Mouse (Mus musculus): ENCODE results near the gene Cdk5rap1.

Cdk5rap1 gene

DNA sequence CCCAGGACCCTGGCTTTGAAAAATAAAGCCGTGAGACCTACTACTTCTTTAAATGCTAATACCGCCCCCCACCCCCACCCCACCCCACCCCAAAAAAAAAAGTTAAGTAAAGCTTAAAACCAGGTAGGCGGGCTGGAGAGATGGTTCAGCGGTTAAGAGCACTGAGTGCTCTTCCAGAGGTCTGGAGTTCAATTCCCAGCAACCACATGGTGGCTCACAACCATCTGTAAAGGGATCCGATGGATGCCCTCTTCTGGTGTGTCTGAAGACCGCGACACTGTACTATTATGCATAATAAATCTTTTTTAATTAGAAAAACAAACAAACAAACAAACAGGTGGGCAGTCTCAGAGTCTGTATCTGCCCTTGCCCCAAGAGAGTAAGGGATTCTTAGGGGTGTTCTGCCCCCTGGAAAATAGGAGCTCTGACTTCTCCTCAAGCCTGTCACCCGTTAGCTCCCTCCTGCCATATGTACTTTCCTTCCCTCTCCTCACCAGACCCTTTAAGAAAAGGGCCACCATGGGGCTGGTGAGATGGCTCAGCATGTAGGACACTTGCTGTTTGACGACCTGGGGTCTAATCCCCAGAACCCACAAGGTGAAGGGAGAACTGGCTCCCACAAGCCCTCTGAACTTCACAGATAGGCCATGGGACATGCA, at the start of gene Cdk5rap1:
Cdk5rap1 (minus strand) TSS at position 169 of the 659 bp plus-strand sequence.
- no peak for DNase-seq

DNA sequence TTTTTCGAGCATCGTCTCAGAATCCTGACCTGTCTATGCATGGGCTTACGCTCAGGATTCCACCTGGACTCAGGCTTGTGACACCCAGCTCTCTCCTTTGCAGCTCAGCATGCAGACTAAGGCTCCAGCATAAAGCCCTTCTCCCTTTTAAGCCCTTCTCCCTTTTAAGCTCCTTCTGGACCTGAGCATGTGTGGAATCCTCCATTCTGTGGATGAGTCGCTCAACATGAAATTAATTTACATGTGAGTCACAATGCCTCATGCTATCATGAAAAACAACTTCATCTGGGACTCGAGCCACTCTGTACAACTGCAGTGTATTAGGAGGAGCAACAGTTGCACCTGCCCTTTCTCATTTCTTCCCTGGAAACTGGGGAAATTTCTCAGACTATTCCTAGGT, 49.4 kb upstream of the Cdk5rap1 start:
- no peak for DNase-seq

DNA sequence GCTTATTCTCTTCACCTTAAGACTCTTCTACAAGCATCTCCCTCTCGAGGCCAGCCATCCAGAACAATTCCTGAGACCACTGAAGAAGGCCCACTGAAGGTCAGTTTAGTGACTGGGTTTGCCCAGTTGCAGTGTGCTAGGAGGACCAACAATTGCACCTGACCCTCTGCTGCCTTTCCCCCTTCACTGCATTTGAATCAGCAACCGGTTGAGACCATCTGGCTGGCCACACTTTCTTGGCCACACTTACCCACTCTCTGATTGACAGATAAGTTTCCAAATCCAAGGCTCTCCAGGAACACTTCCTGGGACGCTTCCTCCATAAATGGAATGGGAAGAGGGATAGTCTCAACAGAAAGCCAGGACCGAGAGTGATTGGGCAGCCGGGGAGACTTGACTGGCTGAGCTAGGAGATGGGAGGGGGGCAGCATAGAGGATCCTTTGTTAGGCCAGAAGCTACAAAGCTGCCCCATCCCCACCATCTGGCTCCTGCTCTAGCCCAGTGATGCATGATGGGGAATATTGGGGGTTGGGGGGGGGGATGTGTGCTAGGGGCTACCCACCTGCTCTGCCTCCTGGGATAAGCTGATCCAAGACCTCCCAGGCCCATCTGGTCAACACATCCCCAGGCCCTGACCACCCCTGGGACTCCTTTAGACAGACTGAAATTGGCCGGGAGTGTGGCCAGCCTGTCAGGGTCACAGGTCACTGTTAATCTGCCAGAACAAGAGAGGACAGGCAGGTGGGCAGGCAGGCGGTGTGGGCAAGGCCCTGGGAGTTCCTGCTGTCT, 48.3 kb upstream of the Cdk5rap1 start:
- no peak for DNase-seq

DNA sequence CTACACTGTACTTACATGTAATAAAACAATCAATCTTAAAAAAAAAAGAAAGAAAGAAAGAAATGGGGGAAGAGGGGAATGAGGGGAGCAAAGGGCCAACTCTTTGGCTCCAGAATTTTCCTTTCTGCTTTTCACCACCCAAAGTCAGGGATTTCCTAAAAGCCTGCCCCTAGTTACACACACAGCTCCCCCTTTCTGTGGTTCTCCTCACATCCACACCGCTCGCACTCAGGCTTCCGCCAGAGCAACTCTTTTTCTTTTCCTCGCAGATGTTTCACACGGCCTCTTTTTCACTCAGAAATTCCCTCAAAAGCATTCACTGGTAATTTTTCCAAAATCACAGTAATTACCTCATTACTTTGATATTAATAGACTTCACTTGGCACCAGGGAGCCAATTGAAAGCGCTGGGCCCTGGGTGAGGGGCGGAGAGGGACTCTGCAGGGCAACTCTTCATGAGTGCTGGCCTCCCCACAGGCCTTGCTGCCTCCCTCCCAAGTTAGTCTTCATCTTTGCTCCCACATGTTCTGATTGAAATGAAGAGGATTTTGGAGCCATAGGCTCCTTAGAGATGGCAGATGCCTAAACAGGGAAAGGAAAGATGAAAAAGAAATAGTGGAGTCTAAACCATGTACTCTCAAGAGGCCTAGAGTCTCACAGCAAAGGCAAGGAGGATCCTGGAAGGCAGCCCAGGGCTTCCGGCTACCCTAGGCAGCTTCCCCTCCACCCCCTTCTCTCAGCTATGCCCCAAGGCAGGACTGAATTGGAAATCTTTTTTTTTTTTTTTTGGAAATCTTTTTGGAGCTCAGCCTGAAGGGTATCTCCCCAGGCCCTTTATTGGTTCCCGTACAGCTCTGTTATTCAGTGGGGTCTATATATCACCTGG, 47.1 kb upstream of the Cdk5rap1 start:
- DNase-seq: no peak

DNA sequence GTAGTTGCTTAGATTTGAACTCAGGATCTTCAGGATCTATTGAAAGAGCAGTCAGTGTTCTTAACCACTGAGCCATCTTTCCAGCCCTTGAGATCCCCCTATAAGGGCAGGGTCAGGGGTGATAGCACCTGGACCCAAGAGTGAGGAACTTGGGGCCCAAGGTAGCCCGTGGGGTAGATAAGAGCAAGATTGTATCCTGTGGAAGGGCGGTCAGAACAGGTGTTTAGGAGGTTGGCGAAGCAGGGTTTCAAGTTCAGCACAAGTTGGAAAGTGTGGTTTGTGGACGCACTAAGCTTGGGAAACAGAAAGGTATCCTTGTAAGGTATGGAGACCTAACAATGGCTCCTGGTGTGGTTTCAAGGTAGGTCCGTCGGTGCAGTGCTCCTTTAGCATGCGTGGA, 45.2 kb upstream of the Cdk5rap1 start:
- DNase-seq: no peak

DNA sequence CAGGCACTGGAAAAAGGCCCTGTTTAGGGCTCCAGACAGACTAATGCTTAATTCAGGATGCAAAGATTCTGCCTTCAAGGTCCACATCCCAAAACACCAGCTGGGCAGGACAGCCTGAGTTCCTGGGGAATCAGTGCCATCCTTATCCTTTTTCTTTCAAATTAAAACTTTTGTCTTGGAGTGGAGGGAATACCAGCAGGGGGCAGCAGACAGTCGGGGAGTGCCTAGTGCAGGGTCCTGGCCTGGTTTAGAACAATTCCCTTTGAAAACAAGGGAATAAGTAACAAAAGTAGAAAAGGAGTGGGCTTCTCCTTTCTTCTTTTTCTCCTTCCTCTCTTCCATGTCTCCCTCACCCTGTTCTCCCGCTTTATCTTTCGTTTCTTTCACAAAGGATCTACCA, 44.3 kb upstream of the Cdk5rap1 start:
- DNase-seq: peak; percentile 69 to 94

DNA sequence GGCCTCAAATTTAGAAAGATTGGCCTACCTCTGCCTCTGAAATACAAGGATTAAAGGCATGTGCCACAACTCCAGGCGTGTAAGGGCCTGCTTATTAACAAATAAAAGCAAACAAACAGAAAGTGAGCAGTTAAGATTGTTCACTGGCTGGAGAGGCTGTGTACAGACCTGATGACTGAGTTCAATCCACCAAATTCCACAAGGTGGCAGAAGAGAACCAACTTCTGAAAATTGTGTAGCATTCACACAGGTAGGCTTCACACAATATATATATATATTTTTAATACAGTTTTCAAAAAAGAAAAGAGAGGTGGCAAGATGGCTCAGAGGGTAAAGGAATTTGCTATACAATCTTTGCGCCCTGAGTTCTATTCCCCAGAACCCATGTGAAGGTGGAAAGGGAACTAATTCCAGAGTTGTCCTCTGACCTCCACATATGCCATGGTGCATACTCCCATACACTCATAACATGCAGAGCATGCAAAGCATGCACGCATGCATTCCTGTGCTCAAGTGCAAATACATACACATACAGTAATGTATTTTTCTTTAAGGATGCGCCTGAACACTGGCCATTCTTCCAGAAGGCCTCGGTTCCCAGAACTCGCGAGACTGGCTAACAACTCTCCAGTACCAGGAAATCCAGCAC, 39.3 kb upstream of the Cdk5rap1 start:
- DNase-seq: peak; percentile 57 to 70

DNA sequence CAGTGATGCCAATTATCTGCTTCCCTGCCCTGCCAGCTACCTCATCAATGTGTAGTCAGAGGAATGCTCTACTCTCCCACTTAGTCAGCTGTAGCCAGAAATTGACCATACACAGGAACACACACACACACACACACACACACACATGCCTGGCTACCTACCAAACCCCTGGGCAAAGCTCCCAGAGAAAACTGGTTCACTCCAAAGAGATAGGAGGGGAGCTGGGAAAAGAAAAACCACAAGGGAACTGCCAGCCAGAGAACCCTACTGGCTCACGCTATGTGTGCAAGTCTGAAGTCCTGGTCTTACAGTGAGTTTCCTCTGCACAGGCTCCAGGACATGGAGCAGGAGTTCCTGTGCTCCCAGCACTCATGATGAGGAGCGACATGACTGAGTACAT, 37.5 kb upstream of the Cdk5rap1 start:
- DNase-seq: no peak

DNA sequence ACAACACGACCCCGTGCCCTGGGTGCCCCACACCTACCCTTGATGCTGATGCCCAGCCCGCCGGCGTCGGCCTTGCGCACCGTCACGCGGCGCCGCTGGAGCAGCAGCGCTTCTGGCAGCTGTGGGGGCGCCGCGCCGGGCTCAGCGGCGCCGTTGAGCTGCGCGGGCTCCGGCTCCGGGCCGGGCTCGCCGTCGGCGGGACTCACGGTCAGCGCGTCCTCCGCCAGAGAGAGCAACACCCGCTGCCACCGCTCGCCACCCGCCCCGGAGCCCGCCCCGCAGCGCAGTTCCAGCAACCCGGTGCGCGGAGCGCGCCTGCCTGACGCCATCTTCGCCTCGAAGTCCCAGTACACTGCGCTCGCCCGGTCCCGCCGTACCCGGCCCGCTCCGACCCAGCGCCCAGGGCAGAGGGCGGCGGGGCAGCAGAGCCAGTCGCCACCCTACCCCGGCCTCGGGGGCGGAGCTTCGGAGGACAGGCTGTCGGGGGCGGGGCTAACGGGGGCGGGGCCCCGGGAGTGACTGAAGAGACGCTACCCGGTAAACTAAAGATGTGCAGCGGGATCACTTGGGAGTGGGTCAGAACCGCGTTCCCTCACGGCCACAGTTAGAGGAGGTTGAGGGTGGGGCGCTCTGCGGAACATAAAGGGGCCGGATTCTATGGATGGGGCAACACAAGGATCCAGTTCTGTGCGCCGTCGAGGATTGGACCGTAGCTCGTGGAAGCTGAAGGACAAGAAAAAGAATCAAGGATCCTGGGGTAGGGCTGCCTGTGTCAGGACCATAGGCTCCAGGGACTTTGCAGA, 35.0 kb upstream of the Cdk5rap1 start, which contains the start of gene Snta1:
Snta1 (minus strand) TSS at position 457 of the 803 bp plus-strand sequence.
- DNase-seq: peak; percentile 94 to 97

DNA sequence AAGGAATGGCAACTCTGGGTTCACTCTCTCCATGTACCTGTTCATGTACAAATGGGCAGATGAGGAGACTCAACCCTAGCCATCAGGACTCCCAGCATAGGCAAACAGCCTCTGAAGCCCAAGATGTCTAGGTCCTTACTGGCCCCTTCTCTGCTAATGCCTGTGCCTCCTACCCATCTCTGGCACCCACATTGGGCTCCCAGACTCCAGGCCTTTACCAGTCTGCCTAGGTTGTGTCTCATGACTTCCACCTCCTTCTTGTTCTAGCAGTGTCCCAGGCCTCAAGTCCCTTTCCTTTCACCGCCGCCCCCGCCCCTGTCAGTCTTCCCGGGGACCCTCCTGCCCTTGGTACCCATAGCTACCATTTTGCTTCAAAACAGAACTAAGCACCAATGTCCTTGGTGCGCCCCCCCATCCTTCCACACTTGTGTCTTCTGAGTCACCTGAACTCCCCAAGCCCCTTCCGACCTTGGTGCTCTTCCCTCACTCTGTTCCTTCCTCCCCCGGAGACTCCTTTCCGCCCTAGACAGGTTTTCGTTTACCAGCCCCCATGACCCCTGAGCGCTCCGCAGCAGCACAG, 34.3 kb upstream of the Cdk5rap1 start:
- DNase-seq: no peak

DNA sequence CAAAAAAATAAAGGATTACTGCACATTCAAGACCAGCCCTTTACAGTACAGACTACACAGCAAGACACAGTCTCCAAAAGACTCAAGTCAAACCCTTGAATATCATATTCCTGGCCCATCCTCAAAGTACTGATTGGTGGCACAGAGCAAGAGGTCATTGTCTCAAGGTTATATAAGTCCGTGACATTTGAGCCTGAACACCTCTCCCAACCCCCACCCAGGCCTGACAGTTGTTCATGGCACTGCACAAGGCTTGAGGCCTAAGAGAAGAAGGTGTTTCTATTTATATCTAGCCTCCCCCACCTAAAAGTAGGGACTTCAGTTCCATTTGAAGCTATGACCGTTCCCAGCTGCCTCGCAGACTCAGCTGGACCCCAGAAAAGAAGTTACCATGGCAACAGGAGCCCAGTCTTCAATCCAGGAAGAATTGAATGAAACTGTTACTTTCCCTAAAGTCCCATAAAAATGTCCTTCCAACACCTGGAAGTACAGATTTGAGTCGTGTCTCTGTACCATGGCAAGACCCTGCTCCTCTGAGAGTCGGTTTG, 32.7 kb upstream of the Cdk5rap1 start:
- DNase-seq: peak in 1 of 2 experiments; percentile 27

DNA sequence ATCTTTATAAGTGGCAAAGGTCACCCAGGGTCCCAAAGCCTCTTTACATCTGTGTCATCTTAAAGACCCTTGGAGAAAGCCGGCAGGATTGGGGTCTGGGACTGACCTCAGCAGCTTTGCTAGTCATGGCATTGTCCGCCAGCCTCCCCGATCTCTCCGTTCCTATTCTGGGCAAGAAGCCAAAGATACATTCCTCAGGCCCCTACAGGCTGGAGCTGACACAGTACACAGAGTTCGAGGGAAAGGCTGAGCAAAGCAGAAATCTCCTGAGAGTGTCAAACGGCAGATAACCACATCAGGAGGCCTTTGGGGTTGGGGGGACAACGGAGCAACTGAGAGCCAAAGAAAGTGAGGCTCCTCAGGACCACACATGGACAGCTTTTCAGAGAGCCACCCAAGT, 30.0 kb upstream of the Cdk5rap1 start:
- DNase-seq: peak; percentile 65 to 91

DNA sequence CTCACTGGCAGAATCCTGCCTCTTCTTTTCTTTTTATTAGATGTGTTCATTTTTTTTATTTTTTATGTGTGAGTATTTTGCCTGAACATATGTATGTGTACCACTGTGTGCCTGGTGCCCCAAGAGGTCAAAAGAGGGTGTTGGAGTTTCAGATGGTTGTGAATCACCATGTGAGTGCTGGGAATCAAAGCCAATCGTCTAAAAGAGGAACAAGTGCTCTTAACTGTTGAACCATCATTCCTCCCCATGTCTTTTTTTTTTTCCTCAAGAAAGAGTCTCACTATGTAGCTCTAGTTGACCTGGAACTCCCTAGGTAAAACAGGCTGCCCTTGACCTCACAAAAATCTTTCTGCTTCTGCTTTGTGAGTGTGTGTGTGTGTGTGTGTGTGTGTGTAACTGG, 29.2 kb upstream of the Cdk5rap1 start:
- DNase-seq: no peak

DNA sequence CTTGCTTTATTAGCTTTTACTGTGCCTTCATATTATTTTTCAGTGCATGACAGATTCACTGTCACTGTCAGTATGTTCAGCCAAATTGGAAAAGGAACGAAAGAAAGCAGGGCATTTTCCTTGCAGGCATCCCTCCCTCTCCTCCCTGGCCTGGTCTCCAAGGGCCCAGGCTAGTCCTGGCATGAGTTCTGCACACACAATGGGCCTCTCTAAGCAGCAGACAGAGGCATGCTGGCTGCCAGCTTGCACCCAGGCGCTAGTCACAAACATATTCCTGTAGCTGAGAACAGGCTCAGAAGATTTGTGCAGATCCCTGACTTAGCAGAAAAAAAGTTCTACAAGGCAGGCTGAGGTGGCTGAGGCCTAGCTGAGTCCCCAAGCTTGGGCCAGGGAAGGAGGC, 26.5 kb upstream of the Cdk5rap1 start:
- no peak for DNase-seq

DNA sequence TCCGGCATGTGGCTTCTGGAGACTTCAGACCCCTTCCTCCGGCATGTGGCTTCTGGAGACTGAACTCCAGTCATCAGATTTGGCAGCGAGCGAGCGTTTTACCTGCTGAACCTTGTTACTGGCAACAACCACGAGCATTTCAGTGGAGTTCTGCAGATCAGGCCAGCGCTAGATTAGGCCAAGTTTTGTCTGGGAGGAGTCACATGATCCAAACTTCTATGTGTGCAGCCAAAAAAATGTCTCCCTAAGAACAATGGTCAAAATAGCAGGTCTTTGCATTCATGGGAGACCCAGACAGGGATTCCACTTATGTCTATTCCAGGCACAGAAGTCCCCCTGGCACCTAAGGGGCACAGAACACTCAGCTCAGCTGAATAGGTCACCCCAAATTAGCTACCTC, 25.5 kb upstream of the Cdk5rap1 start:
- peak; percentile 64 to 79 for DNase-seq

DNA sequence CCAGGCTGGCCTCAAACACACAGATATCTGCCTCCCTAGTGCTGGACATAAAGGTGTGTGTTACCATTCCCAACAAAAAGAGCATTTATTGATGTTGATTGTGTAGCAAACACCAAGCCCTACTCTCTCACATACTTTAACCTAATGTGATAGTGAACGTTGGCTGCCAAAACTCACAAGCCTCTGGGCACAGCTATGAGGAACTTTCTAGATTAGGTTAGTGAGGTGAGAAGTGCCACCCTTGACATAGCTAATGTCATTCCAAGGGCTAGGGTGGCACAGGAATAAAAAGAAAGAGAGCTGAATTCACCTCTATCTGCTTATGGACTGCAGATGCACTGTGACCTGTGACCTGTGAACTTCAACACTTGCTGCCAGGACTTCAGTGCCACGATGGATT, 23.7 kb upstream of the Cdk5rap1 start:
- DNase-seq: no peak

DNA sequence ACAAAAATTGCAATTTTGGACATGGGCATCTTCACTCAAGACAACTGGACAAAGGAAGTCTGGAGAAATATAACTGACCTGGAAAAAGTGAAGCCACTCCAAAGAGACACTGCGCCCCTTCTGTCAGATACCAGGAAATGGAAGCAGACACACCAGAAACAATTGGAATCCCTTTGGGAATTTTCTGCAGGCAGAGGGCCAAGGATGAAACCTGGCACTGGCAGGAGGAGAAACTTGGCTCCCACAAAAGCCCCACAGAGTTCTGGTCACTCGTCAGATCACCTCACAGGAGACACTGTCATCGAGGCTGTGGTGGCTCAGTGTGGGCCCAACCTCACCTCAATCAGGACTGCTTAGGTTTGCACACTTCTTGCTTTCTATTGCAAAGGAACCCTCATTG, 21.8 kb upstream of the Cdk5rap1 start:
- peak in 1 of 2 experiments; percentile 31 for DNase-seq

DNA sequence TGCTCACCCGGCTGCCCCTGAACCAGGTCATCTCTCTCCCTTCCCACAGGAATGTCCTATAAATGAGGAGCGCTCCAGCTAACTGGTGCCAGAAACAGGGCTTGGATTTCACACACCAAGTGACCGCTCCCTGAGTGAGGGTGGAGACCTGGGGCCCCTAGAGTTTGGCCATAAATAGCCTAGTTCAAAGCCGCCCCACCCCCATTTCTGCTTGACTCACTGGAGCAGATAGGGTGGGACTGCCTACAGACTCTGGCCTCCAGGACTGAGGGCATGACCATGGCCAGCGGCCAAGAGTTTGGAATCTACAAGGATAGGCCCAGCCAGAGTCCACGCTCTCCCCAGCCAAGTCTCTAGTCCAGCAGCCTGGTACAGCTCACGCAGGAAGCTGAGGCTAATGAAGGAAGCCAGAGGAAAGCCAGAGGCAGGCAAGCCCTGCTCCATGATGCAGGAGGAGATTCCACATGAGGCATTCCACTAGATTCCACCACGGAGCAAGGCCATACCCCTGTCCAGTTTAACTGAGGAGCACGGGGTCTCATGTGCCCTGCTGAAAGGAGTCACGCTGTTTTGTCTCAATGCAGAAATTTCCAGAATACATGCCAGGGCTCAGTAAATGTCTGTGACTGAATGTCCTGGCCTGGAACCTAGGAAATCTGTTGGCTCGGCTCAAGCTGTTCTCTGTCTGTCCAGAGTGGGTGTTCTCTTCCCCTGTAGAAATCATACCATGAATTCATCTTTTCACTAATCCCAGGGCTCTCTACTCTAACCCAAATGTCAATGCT, 17.6 kb upstream of the Cdk5rap1 start:
- peak; percentile 99 for DNase-seq

DNA sequence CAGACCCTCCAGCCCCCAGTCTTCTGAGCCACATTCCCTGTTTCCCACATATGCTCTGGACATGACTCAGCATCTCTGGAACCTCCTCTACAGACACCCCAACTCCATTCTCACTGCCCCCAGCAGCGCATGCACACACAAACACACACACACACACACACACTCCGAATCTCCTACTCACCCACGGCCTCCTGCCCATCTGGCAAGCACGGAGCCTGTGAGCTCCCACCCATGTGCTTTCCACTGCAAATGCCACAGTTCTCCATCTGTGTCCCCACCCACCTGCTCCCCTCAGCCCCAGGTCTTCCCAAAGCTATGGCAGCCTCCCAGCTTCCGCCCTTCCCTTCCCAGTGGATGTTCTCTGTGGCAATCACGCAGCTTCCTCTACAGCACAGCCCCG, 6.3 kb upstream of the Cdk5rap1 start:
- no peak for DNase-seq

Measured in kidney, postnatal 36 days (tissue).